Mouse (Mus musculus): ENCODE data around the gene Gm21731.
A peak's percentile ranks its signal among the peaks of the same experiment; 100 is the strongest.
"Not testable (repeated sequence)": the region's sequence is repeated elsewhere in the genome, so short reads cannot be mapped to it uniquely, and the experiment has no call there.

DNA sequence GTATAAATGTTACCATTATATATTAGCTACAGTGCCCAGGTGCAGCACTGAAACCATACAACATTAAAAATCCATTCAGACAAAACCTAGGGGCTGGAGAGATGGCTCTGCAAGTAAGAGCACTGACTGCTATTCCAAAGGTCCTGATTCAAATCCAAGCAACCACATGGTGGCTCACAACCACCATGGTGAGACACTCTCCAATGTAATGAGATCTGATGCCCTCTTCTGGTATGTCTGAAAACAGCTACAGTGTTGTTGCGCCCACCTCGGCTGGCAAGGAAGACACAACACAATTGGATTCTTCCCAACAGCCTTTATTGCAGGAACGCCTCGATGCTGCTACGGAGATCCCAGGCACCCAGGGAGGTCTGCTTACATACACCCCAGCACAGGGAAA lies 18.0 kb upstream of the Gm21731 start:
- peak; percentile 3 for TF ChIP-seq CTCF (IDR thresholded peaks at IDR 0.05; ENCODE audit: low read depth, low read length)
- TF ChIP-seq EP300 (IDR thresholded peaks at IDR 0.05; ENCODE audit: insufficient read depth, low read depth, low read length) = not testable (repeated sequence)
